Mouse (Mus musculus) layer of hippocampus, postnatal 14 days (tissue): ENCODE results near the gene Rnf220. TPM values are rescaled to one million over a fixed set of nuclear protein-coding genes. Genes with fewer than 3 reads are reported as not detected.
A peak's percentile ranks its signal among the peaks of the same experiment; 100 is the strongest.

Source experiments
- DNase-seq, 2 experiments: peaks; one replicate each; pipeline ENCODE4 v3.0.0; 2021 to 2022; ENCODE audit warnings: low spot score in 2 of 2, mixed read lengths in 1 of 2
- total RNA-seq, 2 experiments: library from RNA; stranded (reverse); gene quantifications; 2 replicates each; pipeline ENCODE4 v1.2.3; 2021

The Rnf220 gene
- total RNA-seq, 2 experiments from 2014 or later, result 140 to 146 TPM

GRCm38 (mm10) chr4:117350139-117350693, 146.6 kb downstream of the Rnf220 start:
- DNase-seq, result no peak

GRCm38 (mm10) chr4:117349327-117349726, 147.5 kb downstream of the Rnf220 start:
- no peak for DNase-seq

- DNase-seq, result peak in 1 of 2 experiments; percentile 24
Measured at GRCm38 (mm10) chr4:117346025-117346424, 150.8 kb downstream of the Rnf220 start.

GRCm38 (mm10) chr4:117343385-117343784, 153.5 kb downstream of the Rnf220 start:
- DNase-seq, result no peak

GRCm38 (mm10) chr4:117342751-117343150, 154.1 kb downstream of the Rnf220 start:
- DNase-seq, result peak in 1 of 2 experiments; percentile 9

- no peak for DNase-seq
Measured at GRCm38 (mm10) chr4:117341282-117341681, 155.6 kb downstream of the Rnf220 start.

- no peak for DNase-seq
Measured at GRCm38 (mm10) chr4:117339796-117340195, 157.1 kb downstream of the Rnf220 start.

- DNase-seq, result no peak
Measured at GRCm38 (mm10) chr4:117330836-117331475, 165.9 kb downstream of the Rnf220 start.

- DNase-seq, result no peak
Measured at GRCm38 (mm10) chr4:117330132-117330531, 166.7 kb downstream of the Rnf220 start.

- no peak for DNase-seq
Measured at GRCm38 (mm10) chr4:117326915-117327314, 169.9 kb downstream of the Rnf220 start.

GRCm38 (mm10) chr4:117325076-117325475, 171.8 kb downstream of the Rnf220 start:
- no peak for DNase-seq

- peak; percentile 43 to 52 for DNase-seq
Measured at GRCm38 (mm10) chr4:117323515-117324344, 173.1 kb downstream of the Rnf220 start.

- DNase-seq, result no peak
Measured at GRCm38 (mm10) chr4:117321011-117321410, 175.8 kb downstream of the Rnf220 start.

GRCm38 (mm10) chr4:117318508-117318907, 178.3 kb downstream of the Rnf220 start:
- DNase-seq, result no peak

- peak; percentile 56 to 67 for DNase-seq
Measured at GRCm38 (mm10) chr4:117317701-117318190, 179.1 kb downstream of the Rnf220 start.

GRCm38 (mm10) chr4:117316800-117317199, 180.1 kb downstream of the Rnf220 start:
- DNase-seq, result no peak

GRCm38 (mm10) chr4:117314849-117315500, 181.9 kb downstream of the Rnf220 start:
- DNase-seq, result no peak

- DNase-seq, result no peak
Measured at GRCm38 (mm10) chr4:117313085-117313424, 183.8 kb downstream of the Rnf220 start.

- DNase-seq, result no peak
Measured at GRCm38 (mm10) chr4:117312416-117313084, 184.3 kb downstream of the Rnf220 start.

- DNase-seq, result no peak
Measured at GRCm38 (mm10) chr4:117311891-117312290, 185.0 kb downstream of the Rnf220 start.

GRCm38 (mm10) chr4:117309427-117309826, 187.4 kb downstream of the Rnf220 start:
- DNase-seq, result no peak
